Mouse (Mus musculus): ENCODE data around the gene Parp16.
A peak's percentile ranks its signal among the peaks of the same experiment; 100 is the strongest.
"Not testable (repeated sequence)": the region's sequence is repeated elsewhere in the genome, so short reads cannot be mapped to it uniquely, and the experiment has no call there.

The Parp16 gene

GRCm38 (mm10) chr9:65247502-65248376, 52.6 kb downstream of the Parp16 start:
- DNase-seq, result peak; percentile 9 to 30

GRCm38 (mm10) chr9:65248377-65248690, 53.2 kb downstream of the Parp16 start:
- peak; percentile 18 to 19 for DNase-seq

- DNase-seq, result no peak
Observed at GRCm38 (mm10) chr9:65252026-65252425, 56.9 kb downstream of the Parp16 start.

GRCm38 (mm10) chr9:65255906-65256600, 60.9 kb downstream of the Parp16 start:
- no peak for DNase-seq

GRCm38 (mm10) chr9:65257218-65257910, 62.2 kb downstream of the Parp16 start:
- no peak for DNase-seq

- no peak for DNase-seq
Observed at GRCm38 (mm10) chr9:65259366-65259765, 64.2 kb downstream of the Parp16 start.

GRCm38 (mm10) chr9:65261591-65262230, 66.6 kb downstream of the Parp16 start:
- peak; percentile 15 to 29 for DNase-seq

GRCm38 (mm10) chr9:65262641-65263120, 67.5 kb downstream of the Parp16 start:
- DNase-seq, result no peak

- no peak for DNase-seq
Observed at GRCm38 (mm10) chr9:65264959-65265358, 69.8 kb downstream of the Parp16 start, which contains the start of gene Cilp. TSS of gene Cilp (plus strand) at chr9:65265180.

- DNase-seq, result no peak
Observed at GRCm38 (mm10) chr9:65267742-65268515, 72.8 kb downstream of the Parp16 start.

GRCm38 (mm10) chr9:65273048-65273809, 78.1 kb downstream of the Parp16 start:
- DNase-seq, result no peak

- no peak for DNase-seq
Observed at GRCm38 (mm10) chr9:65273873-65274272, 78.7 kb downstream of the Parp16 start.

- DNase-seq, result not testable (repeated sequence)
Observed at GRCm38 (mm10) chr9:65274851-65275250, 79.7 kb downstream of the Parp16 start.

GRCm38 (mm10) chr9:65275810-65276530, 80.8 kb downstream of the Parp16 start:
- DNase-seq, result no peak

- DNase-seq, result peak in 1 of 2 experiments; percentile 27
Observed at GRCm38 (mm10) chr9:65281536-65282151, 86.5 kb downstream of the Parp16 start.

- DNase-seq, result peak in 1 of 2 experiments; percentile 49
Observed at GRCm38 (mm10) chr9:65283301-65283700, 88.1 kb downstream of the Parp16 start.

- not testable (repeated sequence) for DNase-seq
Observed at GRCm38 (mm10) chr9:65288252-65288651, 93.1 kb downstream of the Parp16 start.

Data from lung, adult 18-20 months (tissue).